Mouse (Mus musculus) heart, embryonic 13.5 days (tissue): ENCODE measurements around the gene Disp1. TPM values are rescaled to one million over a fixed set of nuclear protein-coding genes. Genes with fewer than 3 reads are reported as not detected.

ENCODE experiments used
- ATAC-seq: fragments of 200-750 bp; cut with Nextera tagmentation; 2 replicates; pipeline ENCODE4 v1.8.0; 2017; ENCODE audit warnings: moderate TSS enrichment; ENCODE audit not compliant: insufficient number of reproducible peaks, low FRiP score, low TSS enrichment; ENCODE audit errors: extremely low read depth
- H3K27ac ChIP-seq: fragments of 300-500 bp; sonication (generic); replicated peaks from 2 replicates; pipeline ENCODE4 v1.5.1; 2015; ENCODE audit warnings: moderate library complexity, mild to moderate bottlenecking, inconsistent platforms
- H3K27me3 ChIP-seq: fragments of 300-500 bp; sonication (generic); replicated peaks from 2 replicates; pipeline ENCODE4 v1.6.1; 2015; ENCODE audit warnings: mild to moderate bottlenecking, inconsistent platforms
- H3K36me3 ChIP-seq: fragments of 300-500 bp; sonication (generic); 2 replicates; pipeline ENCODE4 v1.6.1; 2015; ENCODE audit warnings: mild to moderate bottlenecking, inconsistent platforms
- H3K4me1 ChIP-seq: fragments of 300-500 bp; sonication (generic); 2 replicates; pipeline ENCODE4 v1.6.1; 2015; ENCODE audit warnings: inconsistent platforms
- H3K4me2 ChIP-seq: fragments of 300-500 bp; sonication (generic); 2 replicates; pipeline ENCODE4 v1.6.1; 2015; ENCODE audit warnings: inconsistent platforms, mild to moderate bottlenecking, moderate library complexity
- H3K4me3 ChIP-seq: fragments of 300-500 bp; sonication (generic); 2 replicates; pipeline ENCODE4 v1.5.1; 2015; ENCODE audit warnings: moderate library complexity, mild to moderate bottlenecking, inconsistent platforms
- H3K9ac ChIP-seq: fragments of 300-500 bp; sonication (generic); 2 replicates; pipeline ENCODE4 v1.6.1; 2015; ENCODE audit warnings: inconsistent platforms, mild to moderate bottlenecking, moderate library complexity
- H3K9me3 ChIP-seq: fragments of 300-500 bp; sonication (generic); 2 replicates; pipeline ENCODE4 v1.6.1; 2016; ENCODE audit warnings: inconsistent platforms
- WGBS: fragments of 180-500 bp; shearing (Covaris S2); methylation state at CpG from one replicate; pipeline ENCODE4 v1.1.7; 2015; ENCODE audit warnings: mixed read lengths; 5-methylcytosine and 5-hydroxymethylcytosine counted together
- polyA plus RNA-seq: library from polyadenylated mRNA; unstranded; fragments of >200 nt; fragmentation: Nextera tagmentation; extraction: Ambion mirVana; gene quantifications from 2 replicates; pipeline ENCODE4 v1.2.1, GENCODE M21; 2015

The Disp1 gene
- polyA plus RNA-seq, 1 experiment from 2014 or later, result 9.1 TPM

- no peaks in the 10 kb centered on the region for H3K36me3 ChIP-seq
- 72% methylated on average over 12 of the region's 12 CpGs for WGBS
- no peak overlapping the region for H3K9ac ChIP-seq
- peaks cover 37% of the 10 kb centered on the region for H3K4me1 ChIP-seq
- H3K4me3 ChIP-seq, result no peak overlapping the region
- no peaks in the 10 kb centered on the region for H3K9me3 ChIP-seq
- 0 out of 2 replicates have a peak overlapping the region, but pooled peaks have one; percentile 8 for H3K27ac ChIP-seq
- no peak for ATAC-seq
- H3K27me3 ChIP-seq, result no peaks in the 10 kb centered on the region
- H3K4me2 ChIP-seq, result no peak overlapping the region
Measured at GRCm38 (mm10) chr1:183120341-183120923, 100.9 kb downstream of the Disp1 start.

DNA sequence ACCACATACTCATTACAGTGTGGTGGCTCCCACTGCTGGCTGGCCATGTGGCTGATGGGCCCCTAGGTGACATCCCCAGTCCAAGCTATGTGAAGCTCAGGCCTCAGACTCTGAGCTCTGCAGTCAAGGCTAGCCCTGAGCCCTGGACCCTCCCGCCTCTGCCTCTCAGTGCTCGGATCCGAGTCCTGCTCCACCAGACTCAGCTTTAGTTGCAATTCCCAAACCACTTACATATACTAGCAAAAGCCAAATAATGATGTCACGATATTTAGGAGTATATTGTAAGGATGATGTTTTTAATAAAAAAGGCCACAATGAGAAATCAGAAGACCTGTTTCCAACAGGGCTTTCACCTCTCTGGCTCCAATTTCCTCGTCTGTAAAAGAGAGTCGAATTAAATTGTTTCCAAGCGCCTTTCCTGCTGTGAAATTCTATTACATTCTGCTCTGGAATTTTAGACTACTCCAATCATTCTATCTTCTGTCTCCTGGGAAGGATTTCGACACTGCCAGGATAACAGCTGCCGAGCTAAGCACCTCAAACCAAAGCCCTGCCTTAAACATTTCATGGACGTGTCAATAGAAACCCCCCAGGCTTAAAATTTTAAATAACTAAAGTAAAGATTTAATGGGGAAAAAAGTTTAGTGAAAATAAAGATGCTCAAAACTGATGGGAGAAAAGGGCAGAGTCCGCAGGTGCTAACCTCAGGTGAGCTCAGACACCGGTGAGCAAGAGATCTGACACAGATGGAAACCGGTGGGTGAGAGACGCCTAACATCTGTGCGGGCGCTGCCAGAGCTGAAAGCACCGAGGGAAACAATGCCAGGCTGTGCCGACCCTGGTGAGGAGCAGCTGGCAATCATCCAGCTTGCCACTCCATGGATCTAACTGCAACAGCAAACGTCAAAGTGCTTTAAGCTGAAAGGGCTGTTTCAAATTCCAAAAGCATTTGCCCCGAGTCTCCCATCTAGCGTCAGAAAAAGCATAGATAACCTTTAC lies 103.2 kb downstream of the Disp1 start:
- 0 out of 2 replicates have a peak overlapping the region, but pooled peaks have one; percentile 37 for H3K9ac ChIP-seq
- peak overlapping the region; percentile 39; the same call in 1 of the 2 replicates for H3K27ac ChIP-seq
- no peak overlapping the region for H3K4me3 ChIP-seq
- no peaks in the 10 kb centered on the region for H3K27me3 ChIP-seq
- no peaks in the 10 kb centered on the region for H3K9me3 ChIP-seq
- ATAC-seq, result no peak
- no peaks in the 10 kb centered on the region for H3K36me3 ChIP-seq
- 53% methylated on average over 21 of the region's 21 CpGs for WGBS
- peaks cover 58% of the 10 kb centered on the region for H3K4me1 ChIP-seq
- peak overlapping the region; percentile 0; the same call in 1 of the 2 replicates for H3K4me2 ChIP-seq

DNA sequence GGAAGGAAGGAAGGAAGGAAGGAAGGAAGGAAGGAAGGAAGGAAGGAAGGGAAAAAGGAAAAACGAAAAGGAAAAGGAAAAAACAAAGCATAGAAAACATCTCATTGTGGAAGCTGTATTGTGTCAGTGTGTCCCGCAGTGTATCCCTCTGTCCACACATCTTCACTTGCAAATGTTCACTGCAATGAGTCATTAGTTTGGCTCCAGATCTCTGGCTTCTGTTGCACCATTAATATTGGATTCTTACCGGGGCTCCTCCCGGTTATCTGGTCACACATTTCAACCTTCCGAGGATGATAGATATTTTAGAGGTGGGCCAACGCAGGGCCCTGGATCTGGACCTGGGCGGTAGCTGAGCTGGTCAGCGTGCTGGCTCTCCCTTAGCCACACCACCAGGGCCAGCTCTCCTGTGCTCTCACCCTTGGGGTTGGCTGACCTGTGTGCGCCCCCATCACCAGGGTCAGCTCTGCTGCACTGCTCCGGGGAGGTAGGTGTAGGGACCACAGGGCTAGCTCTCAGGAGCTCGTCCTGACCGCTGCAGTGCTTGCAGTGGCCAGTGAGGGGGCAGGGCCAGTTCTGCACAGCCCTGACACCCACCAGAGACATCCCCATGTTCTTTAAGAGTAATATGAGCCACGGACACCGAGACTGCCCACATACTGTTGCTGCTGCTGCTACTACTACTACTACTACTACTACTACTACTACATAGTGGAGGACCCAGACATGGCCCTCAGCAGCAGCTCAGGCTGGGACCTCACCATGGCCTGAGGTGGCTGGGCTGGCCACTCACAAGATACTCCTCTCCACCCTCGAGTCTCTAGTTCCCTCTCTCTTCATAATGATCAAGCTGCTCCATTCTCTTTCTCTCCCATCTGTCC lies 104.1 kb downstream of the Disp1 start:
- WGBS, result 58% methylated on average over 15 of the region's 15 CpGs
- Histone ChIP-seq H3K27ac (peak overlapping the region; percentile 20; the same call in 1 of the 2 replicates), H3K36me3 (no peaks in the 10 kb centered on the region)

DNA sequence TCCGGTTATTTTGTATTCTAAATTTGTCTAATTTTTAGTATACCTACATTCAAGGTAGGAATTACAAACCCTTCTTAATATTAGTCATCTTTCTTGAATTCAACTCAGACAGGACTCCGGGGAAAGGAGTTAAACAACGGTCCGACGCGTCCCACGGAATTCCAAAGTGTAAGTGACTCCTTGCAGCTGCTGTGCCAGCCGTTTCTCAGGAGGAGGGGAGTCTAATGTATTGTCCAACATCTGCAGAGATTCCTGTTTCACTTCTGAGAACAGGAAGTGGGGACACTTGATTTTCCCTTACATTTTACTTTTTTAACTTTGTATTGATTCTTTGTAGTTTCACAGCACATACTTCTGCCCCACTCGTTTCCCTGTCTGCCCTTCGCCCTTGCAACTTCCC lies 104.9 kb downstream of the Disp1 start:
- no peaks in the 10 kb centered on the region for H3K27me3 ChIP-seq
- H3K4me1 ChIP-seq, result peaks cover 73% of the 10 kb centered on the region
- no peak overlapping the region for H3K9ac ChIP-seq
- no peak overlapping the region for H3K27ac ChIP-seq
- no peaks in the 10 kb centered on the region for H3K9me3 ChIP-seq
- ATAC-seq, result no peak
- H3K36me3 ChIP-seq, result no peaks in the 10 kb centered on the region
- WGBS, result 53% methylated on average over 10 of the region's 10 CpGs
- no peak overlapping the region for H3K4me3 ChIP-seq
- no peak overlapping the region for H3K4me2 ChIP-seq

More for the DNA sequence above, 104.1 kb downstream of the Disp1 start:
- Histone ChIP-seq H3K4me1 (peaks cover 67% of the 10 kb centered on the region), H3K9ac (no peak overlapping the region), H3K4me2 (no peak overlapping the region), H3K4me3 (no peak overlapping the region), H3K9me3 (no peaks in the 10 kb centered on the region), H3K27me3 (no peaks in the 10 kb centered on the region)
- ATAC-seq, result no peak

- ATAC-seq, result no peak
- Histone ChIP-seq H3K4me1 (peaks cover 67% of the 10 kb centered on the region), H3K27ac (no peak overlapping the region), H3K9me3 (no peaks in the 10 kb centered on the region), H3K27me3 (no peaks in the 10 kb centered on the region), H3K4me2 (no peak overlapping the region), H3K4me3 (no peak overlapping the region), H3K9ac (no peak overlapping the region), H3K36me3 (no peaks in the 10 kb centered on the region)
- 69% methylated on average over 7 of the region's 7 CpGs for WGBS
Measured at GRCm38 (mm10) chr1:183115076-183115475, 106.2 kb downstream of the Disp1 start.

GRCm38 (mm10) chr1:183114554-183114953 lies 106.8 kb downstream of the Disp1 start:
- WGBS, result 76% methylated on average over 6 of the region's 6 CpGs
- no peak overlapping the region for H3K4me3 ChIP-seq
- no peaks in the 10 kb centered on the region for H3K36me3 ChIP-seq
- H3K9ac ChIP-seq, result no peak overlapping the region
- no peaks in the 10 kb centered on the region for H3K27me3 ChIP-seq
- H3K4me1 ChIP-seq, result peaks cover 62% of the 10 kb centered on the region
- no peaks in the 10 kb centered on the region for H3K9me3 ChIP-seq
- no peak overlapping the region for H3K4me2 ChIP-seq
- H3K27ac ChIP-seq, result no peak overlapping the region
- no peak for ATAC-seq

DNA sequence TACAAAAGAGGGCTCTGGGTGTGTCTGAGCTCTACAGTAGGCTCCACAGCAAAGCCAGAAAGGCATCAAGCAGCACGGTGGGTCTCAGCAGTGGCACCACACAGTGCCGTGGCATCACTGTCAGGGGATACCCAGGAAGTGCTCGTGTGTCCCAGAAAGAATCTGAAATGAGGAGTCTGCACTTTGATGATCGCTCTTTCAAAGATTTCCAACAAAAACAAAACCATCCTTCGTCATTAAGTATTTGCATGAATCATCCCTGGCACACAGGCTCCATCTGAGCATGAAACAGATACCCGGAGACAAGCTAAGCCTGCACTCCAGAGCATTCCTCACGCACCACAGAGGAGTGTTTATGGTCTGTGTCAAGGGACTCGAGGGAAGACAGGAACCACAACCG lies 107.8 kb downstream of the Disp1 start:
- H3K27ac ChIP-seq, result peak overlapping the region; percentile 55
- peaks cover 53% of the 10 kb centered on the region for H3K4me1 ChIP-seq
- H3K9ac ChIP-seq, result no peak overlapping the region
- H3K4me2 ChIP-seq, result no peak overlapping the region
- no peaks in the 10 kb centered on the region for H3K36me3 ChIP-seq
- WGBS, result 42% methylated on average over 9 of the region's 9 CpGs
- ATAC-seq, result no peak
- H3K4me3 ChIP-seq, result no peak overlapping the region
- H3K9me3 ChIP-seq, result no peaks in the 10 kb centered on the region
- no peaks in the 10 kb centered on the region for H3K27me3 ChIP-seq

- Histone ChIP-seq H3K9me3 (no peaks in the 10 kb centered on the region), H3K9ac (no peak overlapping the region), H3K27me3 (no peaks in the 10 kb centered on the region), H3K4me2 (no peak overlapping the region), H3K4me3 (no peak overlapping the region), H3K4me1 (peaks cover 17% of the 10 kb centered on the region), H3K27ac (no peak overlapping the region), H3K36me3 (no peaks in the 10 kb centered on the region)
- 72% methylated on average over 2 of the region's 2 CpGs for WGBS
- no peak for ATAC-seq
Measured at GRCm38 (mm10) chr1:183107476-183107875, 113.8 kb downstream of the Disp1 start.

GRCm38 (mm10) chr1:183104696-183105095 lies 116.6 kb downstream of the Disp1 start:
- 81% methylated on average over 5 of the region's 5 CpGs for WGBS

DNA sequence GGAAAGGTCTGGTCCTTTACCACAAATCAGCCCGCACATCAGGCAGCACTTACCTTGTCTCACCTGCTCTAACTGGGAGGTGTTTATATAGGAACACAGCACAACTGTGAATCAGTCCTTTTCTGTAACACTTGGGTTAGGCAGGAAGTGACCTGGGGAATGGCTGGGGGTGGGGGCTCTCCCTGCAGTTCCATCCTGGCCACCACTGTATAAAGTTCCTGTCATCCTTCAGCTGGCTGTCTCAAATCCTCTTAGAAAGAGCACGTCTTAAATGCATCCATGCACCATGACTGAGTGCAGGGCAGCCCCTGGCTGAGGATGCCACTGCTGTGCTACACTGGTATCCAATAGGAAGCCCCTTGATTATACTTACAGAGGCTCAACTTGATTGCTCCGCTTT lies 118.5 kb downstream of the Disp1 start:
- ATAC-seq, result no peak
- Histone ChIP-seq H3K27ac (no peak overlapping the region), H3K4me2 (no peak overlapping the region), H3K4me1 (peaks cover 8% of the 10 kb centered on the region; the same call in 1 of the 2 replicates), H3K36me3 (peaks cover 10% of the 10 kb centered on the region), H3K9me3 (no peaks in the 10 kb centered on the region), H3K27me3 (no peaks in the 10 kb centered on the region), H3K9ac (no peak overlapping the region), H3K4me3 (no peak overlapping the region)
- WGBS, result 78% methylated on average over 3 of the region's 3 CpGs

More at GRCm38 (mm10) chr1:183104696-183105095, 116.6 kb downstream of the Disp1 start:
- H3K9ac ChIP-seq, result no peak overlapping the region
- H3K4me1 ChIP-seq, result peaks cover 10% of the 10 kb centered on the region; the same call in 1 of the 2 replicates
- H3K4me2 ChIP-seq, result no peak overlapping the region
- no peak for ATAC-seq
- H3K4me3 ChIP-seq, result no peak overlapping the region
- H3K9me3 ChIP-seq, result no peaks in the 10 kb centered on the region
- H3K36me3 ChIP-seq, result no peaks in the 10 kb centered on the region
- H3K27me3 ChIP-seq, result no peaks in the 10 kb centered on the region
- no peak overlapping the region for H3K27ac ChIP-seq

GRCm38 (mm10) chr1:183102153-183102552 lies 119.2 kb downstream of the Disp1 start:
- ATAC-seq, result no peak
- Histone ChIP-seq H3K36me3 (peaks cover 10% of the 10 kb centered on the region), H3K27me3 (no peaks in the 10 kb centered on the region), H3K27ac (no peak overlapping the region), H3K9me3 (no peaks in the 10 kb centered on the region), H3K4me2 (no peak overlapping the region), H3K4me1 (peaks cover 7% of the 10 kb centered on the region; the same call in 1 of the 2 replicates), H3K4me3 (no peak overlapping the region), H3K9ac (no peak overlapping the region)
- WGBS, result 66% methylated on average over 8 of the region's 8 CpGs
